Mouse (Mus musculus): Measurements from ENCODE around the gene Mn1. TPM values are rescaled to one million over a fixed set of nuclear protein-coding genes. Genes with fewer than 3 reads are reported as not detected.

Mn1 gene
- total RNA-seq, 2 experiments from 2014 or later: 34.2 to 38.1 TPM

DNA sequence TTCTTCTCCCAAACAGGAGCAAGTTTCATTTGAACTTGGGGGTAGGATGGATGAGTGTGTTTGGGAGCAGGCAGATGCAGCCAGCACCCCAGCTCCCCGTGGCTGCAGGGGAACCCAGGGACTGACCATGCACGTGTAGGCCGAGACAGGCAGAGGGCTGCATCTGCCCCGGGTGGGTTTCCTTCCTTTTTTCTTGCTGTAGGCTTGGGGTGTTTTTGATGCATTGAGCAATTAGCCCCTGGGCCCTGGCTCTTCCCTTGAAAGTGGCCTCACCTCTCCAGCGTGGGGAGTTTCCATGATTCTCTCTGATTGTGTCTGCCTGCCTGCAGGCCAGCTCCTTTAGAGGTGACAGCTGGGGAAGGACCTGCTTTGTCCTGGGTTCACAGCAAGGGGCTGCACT lies 15.7 kb downstream of the Mn1 start:
- DNase-seq: no peak

DNA sequence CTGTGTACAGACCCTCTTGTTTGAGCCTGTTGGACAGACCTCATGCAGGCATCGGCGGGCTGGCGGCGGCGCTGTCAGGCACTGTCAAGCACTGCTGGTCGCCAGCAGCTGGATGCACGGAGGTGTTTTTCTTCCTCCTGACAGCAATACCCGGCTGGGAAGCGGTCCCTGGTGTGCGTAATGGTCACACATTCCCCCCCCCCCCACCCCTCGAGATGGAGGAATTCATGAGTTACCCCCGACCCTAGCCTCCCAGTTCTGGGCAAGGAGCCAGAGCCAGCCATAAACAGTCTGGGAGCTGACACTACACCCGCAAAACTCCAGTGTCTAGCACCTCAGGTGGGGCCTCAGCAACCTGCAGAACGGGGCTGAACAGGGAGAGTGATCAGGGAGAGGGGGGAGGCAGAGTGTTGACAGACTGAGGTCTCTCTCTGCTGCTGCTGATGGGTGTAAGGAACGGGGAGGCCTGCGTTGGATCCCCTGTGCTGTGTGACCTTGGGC lies 17.2 kb downstream of the Mn1 start:
- DNase-seq: no peak

DNA sequence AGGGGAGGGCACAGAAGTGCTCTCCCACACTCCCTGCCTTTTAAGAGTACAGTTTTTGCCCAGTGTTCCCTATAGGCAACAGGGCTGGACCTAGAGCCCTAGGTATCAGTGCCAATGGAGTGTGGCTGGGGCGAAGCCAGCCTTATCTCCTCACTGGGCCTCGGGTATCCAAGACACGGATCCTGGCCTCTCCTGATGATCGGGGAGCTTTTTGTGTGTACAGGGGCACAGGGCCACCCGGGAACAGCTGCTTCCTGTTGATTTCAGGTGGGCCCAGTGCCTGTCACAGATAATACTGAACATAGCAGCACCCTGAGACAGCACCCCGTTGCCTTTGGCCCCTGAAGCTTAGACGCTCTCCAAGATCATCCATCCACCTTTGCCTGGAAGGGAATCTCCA lies 19.1 kb downstream of the Mn1 start:
- DNase-seq: no peak

DNA sequence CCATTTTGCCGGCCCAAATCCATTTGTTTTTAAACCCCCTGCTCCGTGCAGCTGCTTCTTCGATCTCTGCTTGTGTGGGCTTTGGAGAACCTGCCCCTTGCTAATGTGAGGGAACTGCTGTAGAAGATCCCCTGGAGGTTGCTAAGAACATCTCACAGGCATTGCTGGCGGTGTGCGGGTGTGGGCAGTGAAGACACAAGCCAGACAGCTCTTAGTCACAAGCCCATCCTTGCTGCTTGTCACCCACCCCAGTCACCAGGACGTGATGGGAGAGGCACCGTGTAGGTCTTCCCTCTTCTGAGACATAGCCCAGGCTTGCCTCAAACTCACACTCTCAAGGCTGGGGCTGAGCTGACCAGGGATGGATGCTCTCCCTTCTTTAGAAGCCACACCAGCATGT lies 20.0 kb downstream of the Mn1 start:
- DNase-seq: no peak

DNA sequence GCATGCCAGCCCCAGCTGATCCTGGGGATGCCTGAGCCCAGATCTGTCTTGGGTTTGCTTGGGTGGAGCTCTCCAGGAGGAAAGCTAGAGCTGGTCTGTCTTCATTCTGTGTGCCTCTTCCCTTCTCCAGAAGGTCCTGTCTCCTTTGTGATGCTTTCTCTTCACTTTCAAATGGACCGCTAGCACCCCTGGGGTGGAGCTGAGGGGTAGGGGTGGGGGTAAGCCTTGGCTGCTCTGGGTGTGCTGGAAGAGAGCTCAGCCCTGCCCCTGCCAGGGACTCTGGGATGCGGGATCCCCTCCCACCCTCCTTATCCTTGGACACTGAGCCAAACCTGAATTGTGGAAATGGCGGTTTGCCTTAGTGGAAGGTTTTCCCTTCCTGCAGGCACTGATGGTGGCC lies 21.2 kb downstream of the Mn1 start:
- DNase-seq: no peak

- no peak for DNase-seq
Observed at GRCm38 (mm10) chr5:111438821-111439220, 21.7 kb downstream of the Mn1 start.

GRCm38 (mm10) chr5:111440264-111440663 lies 23.1 kb downstream of the Mn1 start:
- no peak for DNase-seq

- DNase-seq: no peak
Observed at GRCm38 (mm10) chr5:111442151-111442871, 25.1 kb downstream of the Mn1 start.

GRCm38 (mm10) chr5:111443636-111444035 lies 26.5 kb downstream of the Mn1 start:
- DNase-seq: no peak

- no peak for DNase-seq
Observed at GRCm38 (mm10) chr5:111444361-111444760, 27.2 kb downstream of the Mn1 start.

GRCm38 (mm10) chr5:111446652-111447051 lies 29.5 kb downstream of the Mn1 start:
- no peak for DNase-seq

- peak; percentile 40 to 59 for DNase-seq
Observed at GRCm38 (mm10) chr5:111449700-111450099, 32.5 kb downstream of the Mn1 start.

DNA sequence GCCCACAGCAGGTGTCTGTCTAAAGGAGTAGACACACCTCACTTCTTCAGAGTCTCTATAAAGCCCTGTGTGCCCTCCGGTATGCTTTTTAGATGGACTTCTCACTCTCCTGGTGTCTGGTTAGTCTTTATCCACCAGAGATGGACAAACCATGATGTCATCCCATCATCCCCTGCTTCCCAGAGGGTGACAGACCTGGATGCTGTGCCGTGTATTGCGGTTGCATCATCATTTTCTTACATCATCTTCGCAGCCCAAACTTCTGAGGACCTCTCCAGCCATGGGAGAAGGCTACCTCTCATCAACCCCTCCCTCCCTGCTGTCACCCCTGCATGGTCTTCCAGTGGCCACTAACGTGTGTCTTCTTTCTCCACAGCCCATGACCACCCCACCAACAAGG lies 37.1 kb downstream of the Mn1 start:
- no peak for DNase-seq

DNA sequence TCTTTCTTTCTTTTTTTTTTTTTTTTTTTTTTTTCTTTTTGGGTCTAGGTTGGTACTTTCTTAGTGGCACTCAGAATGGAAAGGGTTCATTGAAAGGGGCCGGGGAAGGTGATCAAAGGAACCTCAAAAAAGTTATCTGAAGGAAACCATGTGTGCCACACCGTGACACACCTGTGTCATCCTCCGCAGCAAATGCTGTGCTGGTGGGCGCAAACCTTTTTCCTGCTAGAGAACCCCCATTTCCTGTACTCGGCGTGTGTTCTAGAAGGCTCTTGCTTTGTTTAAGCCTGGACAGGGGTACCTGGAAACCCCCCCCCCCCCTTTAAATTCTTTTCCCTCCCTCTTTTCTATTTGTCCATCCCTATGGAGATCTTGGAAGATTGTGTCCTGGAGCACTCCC lies 37.7 kb downstream of the Mn1 start:
- no peak for DNase-seq

GRCm38 (mm10) chr5:111458675-111459074 lies 41.5 kb downstream of the Mn1 start:
- DNase-seq: no peak

GRCm38 (mm10) chr5:111465811-111466299 lies 48.7 kb downstream of the Mn1 start:
- DNase-seq: no peak

- DNase-seq: no peak
Observed at GRCm38 (mm10) chr5:111466429-111466828, 49.3 kb downstream of the Mn1 start.

DNA sequence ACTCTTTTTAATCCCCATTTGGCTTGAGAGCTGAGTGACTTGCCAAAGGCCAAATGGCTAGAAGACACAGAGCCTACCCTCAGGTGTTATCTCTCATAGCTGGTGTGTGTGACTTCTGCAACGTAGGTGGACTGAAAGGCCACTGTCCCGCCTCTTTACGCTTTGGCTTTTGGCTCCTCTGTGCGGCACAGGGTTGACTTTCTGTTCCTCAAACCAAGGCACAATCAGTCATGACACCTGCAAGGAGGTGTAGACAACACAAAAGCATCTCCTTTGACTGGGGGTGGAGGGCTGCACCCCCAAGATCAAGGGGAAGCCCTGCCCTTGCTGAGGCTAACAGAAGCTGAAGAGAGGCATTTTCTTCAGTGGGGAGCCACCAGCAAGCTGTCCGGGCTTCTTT lies 50.5 kb downstream of the Mn1 start:
- no peak for DNase-seq

GRCm38 (mm10) chr5:111469195-111469882 lies 52.2 kb downstream of the Mn1 start:
- no peak for DNase-seq

- no peak for DNase-seq
Observed at GRCm38 (mm10) chr5:111470875-111471274, 53.7 kb downstream of the Mn1 start.

GRCm38 (mm10) chr5:111473425-111473824 lies 56.3 kb downstream of the Mn1 start:
- peak; percentile 38 to 59 for DNase-seq

DNA sequence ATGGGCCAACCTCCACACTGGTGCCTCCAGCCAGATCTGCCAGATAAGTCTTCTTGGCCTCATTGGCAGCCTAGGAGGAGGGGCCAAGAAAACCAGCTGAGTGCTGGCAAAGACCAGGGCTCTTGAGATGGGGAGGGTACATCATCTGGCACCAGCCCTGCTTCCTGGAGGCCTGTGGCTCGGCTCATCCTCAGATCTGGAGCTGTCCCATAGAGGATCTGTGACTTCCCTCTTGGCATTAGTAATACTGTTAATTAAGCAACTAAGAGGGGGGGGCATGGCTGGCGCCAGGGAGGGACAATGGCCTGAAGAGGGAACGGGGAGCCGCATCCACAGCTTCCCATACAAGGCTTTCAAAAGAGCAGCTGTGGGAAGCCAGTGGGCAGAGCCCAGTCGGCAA lies 58.6 kb downstream of the Mn1 start:
- DNase-seq: no peak

- DNase-seq: no peak
Observed at GRCm38 (mm10) chr5:111476141-111476540, 59.0 kb downstream of the Mn1 start.

DNA sequence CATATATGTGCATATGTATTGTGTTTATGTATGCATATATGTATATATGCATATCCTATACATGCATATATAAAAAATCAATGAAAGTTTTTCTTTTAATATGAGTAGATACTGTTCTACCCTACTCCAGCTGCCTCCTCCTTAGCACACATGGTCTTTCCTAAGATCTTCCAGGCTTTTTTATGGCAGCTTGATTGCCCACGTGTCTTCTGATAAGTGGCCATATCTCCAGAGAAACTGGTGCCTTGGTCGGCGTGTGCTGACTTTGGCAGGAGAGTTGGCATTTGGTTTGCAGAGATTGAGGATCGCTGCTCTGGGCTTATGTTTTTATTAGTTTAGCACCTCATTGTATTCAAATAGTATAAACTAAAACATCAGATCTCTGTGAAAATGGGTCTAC lies 68.7 kb downstream of the Mn1 start:
- DNase-seq: no peak

Measured in layer of hippocampus, postnatal 36 days (tissue).